Mouse (Mus musculus): ENCODE results near the gene Lancl1.

Gene Lancl1

DNA sequence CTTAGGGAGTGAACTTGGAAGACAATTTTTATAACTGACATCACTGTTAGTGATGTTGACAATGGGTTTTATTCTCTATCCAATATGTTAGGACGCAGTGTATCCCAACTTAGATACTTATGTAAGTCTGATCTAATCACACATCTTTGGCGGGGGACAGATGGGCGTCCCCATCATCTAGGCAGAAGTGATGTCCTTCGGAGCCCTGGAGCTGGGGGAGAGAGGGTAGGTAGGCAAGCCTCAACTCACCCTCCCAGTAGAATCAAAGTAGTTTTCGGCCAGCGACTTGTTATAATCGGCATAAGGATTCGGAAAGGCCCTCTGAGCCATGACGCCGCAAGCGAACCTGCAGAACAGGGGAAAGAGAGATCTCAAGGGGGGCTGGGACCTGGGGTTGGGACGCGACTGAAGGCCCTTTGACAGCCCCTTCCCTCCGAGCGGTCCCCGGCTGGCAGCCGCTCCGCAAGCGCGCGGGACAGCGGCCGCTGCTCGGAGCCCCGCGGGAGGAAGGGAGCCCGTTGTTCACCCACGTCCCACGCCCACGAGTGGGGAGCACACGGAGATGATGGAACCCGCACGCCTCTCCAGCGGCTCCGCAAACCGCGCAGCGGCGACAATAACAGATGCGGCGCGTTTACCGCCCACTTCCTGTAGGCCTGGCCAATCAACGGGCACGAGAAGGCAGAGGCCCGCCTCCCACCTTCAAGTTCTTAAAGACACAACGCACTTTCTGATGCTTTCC, at the start of gene Lancl1:
Gene Lancl1 (minus strand): TSS at position 627 of the 742 bp plus-strand sequence.
- peak; percentile 65 for DNase-seq (ENCODE audit: low read depth)

DNA sequence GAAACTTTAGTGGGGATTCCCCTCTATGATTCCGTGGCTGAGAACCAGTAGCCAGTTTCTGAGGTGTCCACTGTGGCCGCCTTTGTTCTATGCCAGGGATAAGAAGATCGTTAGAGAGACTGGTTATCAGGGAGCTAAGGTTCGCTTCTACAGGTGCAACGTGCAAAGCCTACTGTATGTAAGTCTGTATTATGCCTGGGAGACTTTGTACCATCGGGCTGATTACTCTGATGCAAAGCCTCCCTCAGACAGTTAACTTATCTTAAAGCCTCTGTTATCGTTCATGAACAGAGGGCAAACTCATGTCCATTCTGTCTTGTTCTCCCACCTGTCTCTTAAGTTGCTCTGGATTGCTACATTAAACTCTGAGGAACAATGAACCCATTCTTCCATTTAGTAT, 40.5 kb upstream of the Lancl1 start:
- DNase-seq (ENCODE audit: low read depth): no peak

DNA sequence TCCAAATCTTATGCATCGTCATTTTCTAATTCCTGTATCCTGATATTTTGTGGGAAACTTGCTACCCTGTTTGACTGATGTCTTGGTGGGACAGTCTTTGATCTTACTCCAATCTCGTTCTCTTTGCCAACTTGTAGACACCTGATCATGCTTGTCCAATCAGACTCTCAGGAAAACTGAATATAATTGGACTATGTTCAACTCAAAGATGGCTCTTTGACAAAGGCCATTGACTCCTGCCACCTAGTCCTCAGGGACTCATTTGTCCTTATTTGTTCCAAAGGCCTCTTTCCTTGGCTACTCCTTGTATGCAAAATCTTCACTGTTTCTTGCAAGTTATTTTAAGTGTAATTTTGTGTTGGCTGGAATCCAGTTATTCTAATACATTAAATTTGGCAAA, 40.0 kb upstream of the Lancl1 start:
- no peak for DNase-seq (ENCODE audit: low read depth)

DNA sequence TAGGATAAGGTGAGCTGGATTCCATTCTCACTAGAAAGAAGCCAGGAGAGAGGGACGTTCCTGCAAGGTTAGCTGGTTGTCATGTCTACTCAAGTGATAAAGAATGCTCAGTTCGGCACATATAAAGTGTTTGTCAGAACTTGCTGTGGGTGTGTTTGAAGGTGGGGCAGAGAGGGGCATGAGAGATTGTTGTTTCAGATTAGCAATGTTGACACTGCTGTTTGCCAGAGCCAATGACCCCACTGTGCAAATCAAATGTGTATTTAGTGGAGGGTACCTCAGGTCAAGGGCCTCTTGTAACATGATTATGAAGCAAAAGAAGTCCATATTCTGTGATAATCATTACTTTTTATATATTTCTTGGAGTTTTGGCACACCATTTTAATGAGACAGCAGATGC, 39.1 kb upstream of the Lancl1 start:
- DNase-seq (ENCODE audit: low read depth): no peak

DNA sequence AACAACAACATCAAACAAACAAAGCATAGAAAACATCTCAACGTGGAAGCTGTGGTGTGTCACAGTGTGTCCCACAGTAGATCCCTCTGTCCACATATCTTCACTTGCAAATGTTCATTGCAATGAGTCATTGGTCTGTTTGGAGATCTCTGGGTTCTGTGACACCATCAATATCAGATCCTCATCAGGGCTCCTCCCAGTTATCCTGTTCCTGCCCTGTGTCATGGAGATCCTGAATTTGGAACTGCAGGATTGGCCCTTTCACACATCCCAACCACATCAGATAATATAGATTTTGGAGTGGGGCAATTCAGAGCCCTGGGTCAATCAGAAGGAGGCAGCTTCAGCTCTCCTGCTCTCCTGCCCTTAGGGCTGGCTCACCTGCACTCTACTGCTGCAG, 28.9 kb upstream of the Lancl1 start:
- DNase-seq (ENCODE audit: low read depth): no peak

DNA sequence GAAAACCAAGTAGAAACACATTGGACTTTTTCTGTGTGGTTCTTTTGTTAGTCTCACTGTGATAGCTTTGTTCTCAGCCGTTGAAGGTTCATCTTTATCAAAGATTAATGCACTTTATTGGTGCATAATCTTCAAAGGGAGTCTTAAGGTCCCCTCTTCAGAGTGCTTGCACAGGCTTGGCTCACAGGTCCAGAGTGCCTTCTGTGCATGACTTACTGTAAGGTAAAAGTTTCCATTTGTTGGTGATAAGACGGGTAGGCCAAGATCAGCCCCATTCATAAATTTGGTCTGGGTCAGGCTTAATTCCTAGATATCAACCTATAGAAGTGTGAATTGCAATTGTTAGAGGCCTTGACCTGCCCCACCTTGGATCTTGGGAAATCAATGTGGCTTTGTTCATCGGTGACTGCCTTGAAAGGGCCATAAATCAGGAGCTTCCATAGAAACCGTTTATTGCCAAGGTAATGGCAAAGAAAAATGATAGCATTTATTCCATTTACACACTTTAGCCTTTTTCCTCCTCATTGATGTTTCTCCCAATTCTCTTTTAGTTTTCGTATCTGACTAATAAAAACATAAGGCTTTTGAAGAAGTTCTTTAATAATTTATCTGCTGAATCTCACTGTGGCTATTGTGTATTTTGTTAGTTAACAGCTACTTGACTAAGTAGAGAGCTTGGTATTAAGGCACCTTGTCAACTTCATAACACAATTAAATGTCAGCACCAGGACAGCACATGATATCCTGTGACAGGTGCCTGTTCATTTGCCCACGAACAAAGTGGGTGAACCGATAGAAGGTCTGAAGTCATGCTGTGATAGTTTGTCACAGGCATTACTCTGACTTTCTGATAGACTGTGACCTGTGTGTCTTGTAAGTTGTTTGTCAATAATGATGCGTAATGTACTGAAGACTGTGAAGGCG, 26.9 kb upstream of the Lancl1 start:
- no peak for DNase-seq (ENCODE audit: low read depth)

DNA sequence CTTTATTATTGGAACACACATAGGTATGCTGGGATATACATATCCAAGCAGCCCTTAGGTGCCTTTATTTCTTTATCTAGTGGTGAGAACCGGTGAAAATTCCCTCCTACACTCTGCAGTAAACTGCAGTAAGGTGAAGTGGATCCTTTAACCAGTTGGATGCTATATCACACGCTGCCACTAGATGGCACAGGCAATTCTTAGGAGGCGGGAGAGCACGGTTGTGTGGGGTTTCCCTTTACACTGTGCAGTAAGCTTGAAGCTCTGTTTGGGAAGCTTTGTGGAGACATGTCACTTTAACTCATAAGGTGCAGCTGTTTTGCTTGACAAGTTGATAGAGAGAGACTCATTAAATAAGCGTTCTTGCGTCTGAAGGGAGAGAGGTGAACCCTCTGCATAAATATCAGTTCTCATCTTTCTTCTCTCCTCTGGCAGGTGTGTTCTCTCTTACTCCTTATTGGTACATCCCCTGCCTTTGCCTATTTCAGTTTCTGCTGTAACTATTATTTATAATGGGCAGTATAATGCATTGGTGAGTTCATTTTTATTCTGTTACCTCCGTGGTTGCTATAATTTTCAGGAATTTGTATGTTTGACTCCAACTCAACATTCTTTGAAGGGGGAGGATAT, 22.9 kb upstream of the Lancl1 start:
- DNase-seq (ENCODE audit: low read depth): peak; percentile 19

DNA sequence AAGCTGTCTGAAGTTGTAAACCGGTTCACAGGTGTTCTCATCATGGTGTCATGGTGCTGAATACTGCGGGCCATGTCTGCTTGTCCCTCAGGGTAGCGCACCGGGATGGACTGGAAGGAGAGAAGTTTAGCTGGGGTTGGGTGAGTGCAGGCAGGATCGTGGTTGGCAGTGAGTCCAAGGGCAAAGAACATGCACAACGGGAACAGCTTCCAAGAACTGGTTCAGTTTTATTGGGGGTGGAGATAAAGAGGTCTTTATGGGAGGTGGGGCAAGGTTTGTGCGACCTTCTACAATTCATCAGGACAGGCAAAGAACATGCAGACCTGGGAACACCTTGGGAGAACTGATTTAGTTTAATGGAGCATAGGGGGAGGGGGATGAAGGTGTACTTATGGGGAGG, 17.1 kb upstream of the Lancl1 start:
- no peak for DNase-seq (ENCODE audit: low read depth)

DNA sequence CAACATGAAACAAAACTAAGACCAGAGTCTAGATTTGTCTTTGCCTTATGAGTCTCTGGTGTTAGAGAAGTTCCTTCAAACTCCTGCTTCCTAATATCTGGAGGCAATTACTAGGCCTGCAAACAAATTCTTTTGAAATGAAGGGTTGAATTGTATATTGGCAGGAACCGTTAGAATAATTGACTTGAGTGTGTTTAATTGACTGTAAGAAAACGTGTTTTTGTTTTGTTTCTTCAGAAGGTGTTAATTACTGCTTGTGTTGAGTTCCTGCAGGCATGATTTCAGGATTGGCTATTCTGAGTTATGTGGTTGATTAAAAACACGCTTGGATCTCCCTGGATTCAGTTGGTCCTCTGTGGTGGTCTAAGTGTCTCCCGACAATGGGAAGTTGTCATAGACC, 14.0 kb upstream of the Lancl1 start:
- no peak for DNase-seq (ENCODE audit: low read depth)

DNA sequence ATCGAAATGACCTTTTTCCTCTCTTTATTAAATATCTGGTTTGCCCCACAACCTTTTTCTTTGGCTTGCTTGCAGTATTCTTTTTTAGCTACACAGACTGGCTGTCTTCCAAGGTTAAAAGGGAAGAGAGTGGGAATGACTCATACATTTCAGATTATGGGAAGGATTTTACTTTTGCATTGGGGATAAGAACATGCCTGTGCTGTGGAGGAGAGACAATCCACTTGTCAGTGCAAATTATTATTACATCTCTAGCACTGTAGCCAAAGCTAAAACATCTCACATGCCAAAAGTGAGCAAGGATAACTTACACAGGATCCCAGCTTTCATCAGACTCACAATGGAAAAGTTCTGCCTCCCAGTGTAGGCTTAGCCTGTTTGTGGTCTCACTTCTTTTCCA, 10.9 kb upstream of the Lancl1 start:
- peak; percentile 33 for DNase-seq (ENCODE audit: low read depth)

DNA sequence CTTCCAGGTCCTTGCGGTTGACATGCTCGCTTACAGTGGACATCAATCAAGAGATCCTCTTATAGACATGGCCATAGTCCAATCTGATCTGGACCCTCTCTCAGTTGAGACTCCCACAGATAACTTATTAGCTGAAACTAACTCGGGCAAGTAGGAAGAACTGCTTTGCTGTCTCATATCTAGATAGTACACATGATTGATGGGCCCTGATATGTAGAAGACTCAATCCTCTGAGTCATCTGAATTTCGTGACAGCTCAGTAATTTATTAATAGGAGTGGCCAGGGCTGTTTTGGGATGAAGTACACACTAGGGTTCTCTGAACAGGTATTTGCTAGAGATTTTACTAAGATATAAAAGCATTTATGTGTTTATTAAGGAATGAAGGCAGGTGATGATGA, 10.0 kb upstream of the Lancl1 start:
- DNase-seq (ENCODE audit: low read depth): no peak

DNA sequence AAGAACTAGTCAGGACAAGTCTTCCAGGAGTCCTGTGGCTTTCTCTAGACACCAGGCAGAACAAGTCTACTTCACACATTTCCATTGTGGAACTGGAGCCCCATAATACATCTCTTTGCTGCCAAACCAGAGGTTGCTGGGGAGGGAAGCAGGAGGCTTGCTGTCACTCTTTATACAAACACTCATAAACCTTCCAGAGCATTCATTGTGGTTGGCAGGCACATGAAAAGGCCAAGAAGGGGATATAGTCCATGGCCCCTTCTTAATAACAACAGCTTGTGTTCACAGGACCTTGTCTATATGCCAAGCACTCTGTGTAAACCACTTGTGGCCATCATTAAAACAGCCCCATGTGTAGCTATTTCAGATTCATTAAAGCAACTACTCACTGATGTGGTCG, 6.4 kb upstream of the Lancl1 start:
- DNase-seq (ENCODE audit: low read depth): peak; percentile 22

DNA sequence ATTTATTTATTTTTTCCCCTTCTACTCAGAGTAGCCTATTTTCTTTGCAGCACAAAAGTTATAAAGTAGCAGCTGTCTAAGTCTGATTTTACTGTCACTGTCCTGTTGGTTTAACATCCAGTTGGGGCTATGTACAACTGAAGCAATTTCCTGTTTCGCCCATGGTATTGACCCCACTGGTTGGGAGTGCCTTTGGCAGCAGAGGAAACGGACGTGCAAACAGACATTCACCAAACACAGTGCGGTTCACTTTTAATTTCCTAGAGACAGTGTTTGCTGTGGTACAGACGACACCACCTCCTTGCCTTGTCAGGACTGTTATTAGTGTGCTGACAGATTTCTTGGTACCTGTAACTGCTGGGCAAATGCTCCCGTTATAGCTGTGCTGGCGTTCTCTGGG, 3.9 kb upstream of the Lancl1 start:
- no peak for DNase-seq (ENCODE audit: low read depth)

DNA sequence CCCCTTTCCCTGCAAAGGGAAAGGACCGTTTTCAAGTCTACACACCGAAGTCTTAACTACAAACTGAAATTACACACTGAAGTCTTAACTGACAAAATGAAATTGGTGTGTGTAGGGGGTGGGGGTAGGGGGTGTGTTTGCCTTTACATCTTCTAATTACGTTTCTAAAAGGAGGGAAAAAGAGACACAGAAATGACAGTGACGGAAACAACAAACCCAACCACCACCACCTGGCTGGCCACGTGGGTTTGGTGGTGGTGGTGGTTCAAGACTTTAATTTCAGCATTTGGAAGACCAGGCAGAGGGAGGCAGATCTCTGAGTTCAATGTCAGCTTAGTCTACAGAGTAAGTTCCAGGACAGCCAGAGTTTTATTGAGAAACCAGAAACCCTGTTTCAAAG, 411 bp upstream of the Lancl1 start:
- DNase-seq (ENCODE audit: low read depth): no peak

DNA sequence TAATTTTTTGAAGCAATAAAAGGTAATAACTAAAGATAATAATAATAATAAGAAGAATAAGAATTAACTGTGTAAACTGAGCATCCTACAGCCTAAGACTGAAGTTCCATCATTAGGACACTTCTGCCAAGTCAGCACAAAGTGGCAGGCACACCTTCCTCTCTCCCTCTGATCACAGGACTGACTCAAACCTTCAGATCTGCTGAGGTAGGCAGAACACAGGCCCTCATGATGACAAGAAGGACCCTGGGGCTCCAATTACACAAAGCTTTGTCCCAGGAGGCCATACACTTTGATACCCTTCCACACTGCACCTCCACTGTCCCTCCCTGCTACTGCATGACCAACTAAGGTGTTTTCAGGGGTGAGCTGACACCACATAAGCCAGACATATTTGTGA, 1.5 kb downstream of the Lancl1 start:
- no peak for DNase-seq (ENCODE audit: low read depth)

DNA sequence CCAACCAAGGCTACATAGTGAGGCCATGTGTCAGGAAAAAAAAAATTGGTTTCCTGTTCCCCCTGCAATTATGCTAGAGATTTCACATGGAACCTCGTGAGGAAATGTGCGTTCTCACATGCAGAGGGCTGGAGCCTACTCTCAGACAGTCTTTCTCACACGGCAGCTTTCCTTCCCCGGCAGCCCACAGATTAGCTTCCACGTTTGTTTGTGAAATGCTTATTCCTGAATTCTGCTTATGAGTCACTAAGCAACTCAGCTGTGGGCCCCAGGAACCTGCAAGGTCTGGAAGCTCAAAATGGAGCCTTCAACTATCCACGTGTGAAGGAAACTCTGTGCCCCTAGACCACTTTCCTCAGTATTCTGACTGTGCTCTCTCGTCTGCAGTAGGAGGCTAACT, 5.4 kb downstream of the Lancl1 start:
- DNase-seq (ENCODE audit: low read depth): no peak

DNA sequence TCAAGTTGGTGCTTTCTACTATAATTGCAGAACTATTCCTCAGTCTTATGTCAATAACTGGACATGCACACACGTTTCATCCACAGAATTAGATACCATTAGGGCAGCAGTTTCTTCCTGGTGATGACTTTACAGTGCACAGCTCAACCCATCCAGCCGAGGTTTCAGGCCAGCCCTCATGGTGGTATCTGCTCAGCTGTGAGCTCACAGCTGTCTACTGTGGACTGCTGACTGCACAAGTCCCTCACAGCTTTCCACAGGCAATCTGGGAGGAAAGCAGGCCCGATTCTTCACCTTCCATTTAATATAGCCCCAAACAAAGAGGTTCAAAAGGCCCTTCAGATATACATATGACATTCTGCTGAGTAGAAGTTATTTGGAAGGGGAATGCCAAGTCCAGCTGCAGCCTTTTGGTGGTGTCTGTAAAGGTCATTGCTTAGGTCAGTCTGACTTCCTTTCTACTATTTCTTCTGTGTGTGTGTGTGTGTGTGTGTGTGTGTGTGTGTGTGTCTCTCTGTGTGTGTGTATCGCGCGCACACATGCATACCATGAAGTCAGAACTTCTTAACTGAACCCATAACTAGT, 11.7 kb downstream of the Lancl1 start:
- DNase-seq (ENCODE audit: low read depth): no peak

DNA sequence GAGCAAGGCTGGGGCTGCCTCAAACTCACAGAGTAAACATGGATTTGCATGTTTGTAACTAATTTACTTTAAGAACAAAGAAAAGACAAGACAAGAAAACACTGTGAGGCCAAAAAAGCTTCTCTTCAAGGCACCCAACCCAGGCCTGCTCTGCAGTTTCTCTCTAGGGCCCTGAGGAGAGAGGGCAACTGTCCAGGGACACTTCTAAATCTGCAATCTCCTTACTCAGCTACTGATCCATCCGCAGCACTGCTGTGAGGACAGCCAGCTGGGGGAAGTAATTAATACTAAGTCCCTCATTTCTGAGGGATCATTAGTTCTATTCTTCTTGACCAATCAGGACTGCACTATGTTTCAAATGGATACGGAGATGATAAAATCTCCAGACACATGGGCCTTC, 12.5 kb downstream of the Lancl1 start:
- no peak for DNase-seq (ENCODE audit: low read depth)

DNA sequence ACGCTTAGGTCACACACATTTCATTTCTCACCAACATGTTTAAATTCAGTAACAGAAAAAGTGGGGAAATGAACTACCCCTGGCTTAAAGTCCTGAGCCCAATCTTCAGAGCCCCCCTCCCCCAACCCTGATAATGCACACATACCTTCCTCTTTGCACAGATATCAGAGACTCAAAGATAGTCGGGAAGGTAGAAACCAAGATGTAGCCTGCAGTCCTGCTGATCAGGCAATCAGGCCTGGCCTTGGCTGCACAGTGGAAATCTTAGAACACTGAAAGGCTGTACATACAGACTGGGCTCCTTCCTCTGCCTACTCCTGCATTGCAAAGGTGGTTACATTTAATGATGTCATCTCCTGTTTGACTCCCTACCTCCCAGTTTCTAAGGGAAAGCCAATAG, 15.9 kb downstream of the Lancl1 start:
- no peak for DNase-seq (ENCODE audit: low read depth)

DNA sequence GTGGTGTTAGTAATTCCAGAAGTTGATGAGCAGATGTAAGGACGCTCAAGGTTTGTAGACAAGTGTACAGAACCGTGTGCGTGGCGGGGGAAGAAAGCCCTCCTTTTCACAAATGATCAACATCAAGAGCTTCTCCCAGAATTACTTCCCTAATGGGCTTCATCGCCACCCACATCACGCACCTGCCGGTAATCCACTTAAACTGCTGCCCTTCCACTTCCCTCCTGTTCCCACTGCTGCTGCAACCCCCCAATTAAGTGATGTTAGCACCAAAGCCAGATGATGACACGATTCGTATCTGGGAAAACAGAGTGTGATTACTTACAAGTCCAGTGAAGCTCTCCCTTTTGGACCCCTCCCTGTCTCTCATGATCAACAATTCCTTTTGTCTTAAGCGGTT, 16.6 kb downstream of the Lancl1 start:
- DNase-seq (ENCODE audit: low read depth): no peak

DNA sequence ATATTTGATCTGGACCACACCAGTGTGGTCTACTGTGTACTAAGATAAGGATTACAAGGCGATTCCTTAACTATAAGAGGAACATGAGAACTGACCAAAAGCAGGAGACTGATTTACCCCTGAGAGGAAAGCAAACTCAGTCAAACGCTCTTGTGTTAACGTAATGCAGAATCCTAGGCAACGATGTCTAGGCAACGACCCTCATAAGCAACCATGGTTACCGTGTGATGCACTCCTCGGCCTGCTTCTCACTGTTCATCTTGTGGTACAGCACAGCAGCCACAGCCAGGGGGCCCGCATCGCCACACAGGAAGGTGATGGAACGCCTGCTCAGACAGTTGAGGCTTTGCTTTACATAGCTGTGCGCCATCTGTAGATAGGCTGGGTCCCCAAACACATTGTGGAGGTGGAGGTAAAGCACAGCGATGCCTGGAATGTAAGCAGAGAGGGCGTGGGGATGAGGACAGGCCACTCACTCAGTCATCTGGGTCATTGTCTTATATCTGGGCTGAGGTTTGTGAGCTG, 18.0 kb downstream of the Lancl1 start:
- DNase-seq (ENCODE audit: low read depth): no peak

DNA sequence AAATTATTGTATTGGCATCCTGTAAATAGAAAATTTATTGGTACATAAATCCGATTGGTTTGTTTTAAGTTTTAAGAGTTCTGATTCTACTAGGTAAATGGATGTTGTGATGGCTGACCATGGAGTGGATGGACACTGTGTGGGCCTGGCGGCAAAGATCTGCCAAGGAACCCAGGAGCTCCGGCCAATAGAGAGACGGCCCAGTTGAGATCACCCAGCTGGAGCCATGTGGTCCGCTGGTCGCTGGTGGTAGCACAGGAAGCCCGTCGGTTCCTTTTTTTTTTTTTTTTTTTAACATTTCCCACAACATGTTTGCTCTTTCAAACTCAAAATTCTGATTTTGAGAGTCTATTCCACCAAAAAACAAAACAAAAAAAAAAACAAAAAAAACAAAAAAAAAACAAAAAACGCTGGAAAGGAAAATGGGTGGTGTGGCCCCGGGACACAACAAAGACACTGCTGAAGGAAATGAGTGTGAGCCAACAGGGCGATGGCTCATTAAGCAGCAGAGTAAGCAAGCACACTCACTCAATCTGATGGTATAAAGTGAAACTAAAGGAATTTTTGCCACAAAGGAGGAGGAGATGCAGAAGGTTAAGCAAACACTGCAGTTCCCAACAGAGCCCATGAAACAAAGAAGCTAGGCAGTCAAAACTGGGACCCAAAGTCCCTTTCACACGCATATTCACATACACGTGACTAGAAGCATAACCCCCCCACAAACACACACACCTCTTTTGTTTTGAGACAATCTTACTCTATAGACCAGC, 21.4 kb downstream of the Lancl1 start:
- no peak for DNase-seq (ENCODE audit: low read depth)

Data from fibroblast of lung, adult 2 months (primary cell).